ENCODE assay signal across 2 mouse cellular contexts in genomic region chr14:101616178-101616577, GRCm38 (mm10).
TF ChIP-seq lines count a peak whose summit lies in the region.

No protein-coding gene starts in this region.

TF ChIP-seq in CH12.LX, 34 proteins besides CTCF, POLR2A, EP300 and RAD21:
- TF ChIP-seq MYC (IDR thresholded peaks at IDR 0.05; ENCODE audit: low read depth, low read length) (no peak), MAZ (IDR thresholded peaks at IDR 0.05; ENCODE audit: low read depth, low read length) (no peak), TCF12 (IDR thresholded peaks at IDR 0.05; ENCODE audit: low read depth, low read length) (no peak), POLR2AphosphoS2 (IDR thresholded peaks at IDR 0.05; ENCODE audit: low read depth, low read length) (no peak), NRF1 (IDR thresholded peaks at IDR 0.05; ENCODE audit: low read depth, low read length) (no peak), TBP (conservative IDR thresholded peaks at IDR 0.05; ENCODE audit: low read depth, low read length) (no peak), HCFC1 (IDR thresholded peaks at IDR 0.05; ENCODE audit: low read depth, low read length) (no peak), SMC3 (IDR thresholded peaks at IDR 0.05; ENCODE audit: low read depth, low read length) (no peak), MXI1 (IDR thresholded peaks at IDR 0.05; ENCODE audit: low read depth, low read length) (no peak)

TF ChIP-seq in MEL, 35 proteins besides CTCF, POLR2A, EP300 and RAD21:
- TF ChIP-seq MYB (IDR thresholded peaks at IDR 0.05; ENCODE audit: low read depth, low read length): no peak
- no peak for TF ChIP-seq TBP (IDR thresholded peaks at IDR 0.05; ENCODE audit: low read depth, low read length)
- TF ChIP-seq BHLHE40 (IDR thresholded peaks at IDR 0.05; ENCODE audit: borderline replicate concordance, low read depth, low read length): no peak
- no peak for TF ChIP-seq NRF1 (IDR thresholded peaks at IDR 0.05; ENCODE audit: insufficient read depth, low read depth, low read length, poor library complexity, severe bottlenecking)
TF ChIP-seq in MEL: peak in this region for 0.
